Mouse (Mus musculus) intestine, embryonic 14.5 days (tissue): ENCODE results near the gene Dclk3. TPM values are rescaled to one million over a fixed set of nuclear protein-coding genes. Genes with fewer than 3 reads are reported as not detected.

Experiments
- ATAC-seq: fragments of 200-750 bp; cut with Nextera tagmentation; replicated peaks from 2 replicates; pipeline ENCODE4 v1.8.0; 2017; ENCODE audit warnings: low read depth, moderate number of reproducible peaks, moderate TSS enrichment, moderate library complexity; ENCODE audit not compliant: low FRiP score, low TSS enrichment
- DNase-seq: peaks from one replicate; pipeline ENCODE4 v3.0.0-alpha.2; 2018; ENCODE audit warnings: low spot score
- H3K27ac ChIP-seq: fragments of 300-500 bp; sonication (generic); 2 replicates; pipeline ENCODE4 v1.5.1; 2014; ENCODE audit warnings: low read depth, mild to moderate bottlenecking, control low read depth
- H3K27me3 ChIP-seq: fragments of 300-500 bp; sonication (generic); replicated peaks from 2 replicates; pipeline ENCODE4 v1.6.1; 2014; ENCODE audit warnings: low read length, control low read depth; ENCODE audit not compliant: control insufficient read depth, insufficient read depth
- H3K36me3 ChIP-seq: fragments of 300-500 bp; sonication (generic); 2 replicates; pipeline ENCODE4 v1.6.1; 2014; ENCODE audit warnings: low read length, control low read depth; ENCODE audit not compliant: control insufficient read depth, insufficient read depth
- H3K4me1 ChIP-seq: fragments of 300-500 bp; sonication (generic); replicated peaks from 2 replicates; pipeline ENCODE4 v1.6.1; 2014; ENCODE audit warnings: low read length, control low read depth, mixed read lengths; ENCODE audit not compliant: control insufficient read depth, insufficient read depth
- H3K4me2 ChIP-seq: fragments of 300-500 bp; sonication (generic); 2 replicates; pipeline ENCODE4 v1.6.1; 2014; ENCODE audit warnings: low read length
- H3K4me3 ChIP-seq: fragments of 300-500 bp; sonication (generic); 2 replicates; pipeline ENCODE4 v1.5.1; 2014; ENCODE audit warnings: low read depth, low read length, control low read depth, mixed read lengths
- H3K9ac ChIP-seq: fragments of 300-500 bp; sonication (generic); 2 replicates; pipeline ENCODE4 v1.6.1; 2014; ENCODE audit warnings: mild to moderate bottlenecking, low read length
- H3K9me3 ChIP-seq: fragments of 300-500 bp; sonication (generic); 2 replicates; pipeline ENCODE4 v1.6.1; 2016; ENCODE audit warnings: low read length, control low read depth; ENCODE audit not compliant: control insufficient read depth
- WGBS: fragments of 180-500 bp; shearing (Covaris S2); extraction: QIAGEN DNeasy Blood & Tissue Kit; methylation state at CpG from one replicate; pipeline ENCODE4 v1.1.7; 2014; 5-methylcytosine and 5-hydroxymethylcytosine counted together
- polyA plus RNA-seq: library from polyadenylated mRNA; unstranded; fragments of >200 nt; fragmentation: Nextera tagmentation; extraction: Ambion mirVana; gene quantifications from 2 replicates; pipeline ENCODE4 v1.2.1, GENCODE M21; 2014

Dclk3 gene
- polyA plus RNA-seq, 1 experiment from 2014 or later = 0.38 TPM

DNA sequence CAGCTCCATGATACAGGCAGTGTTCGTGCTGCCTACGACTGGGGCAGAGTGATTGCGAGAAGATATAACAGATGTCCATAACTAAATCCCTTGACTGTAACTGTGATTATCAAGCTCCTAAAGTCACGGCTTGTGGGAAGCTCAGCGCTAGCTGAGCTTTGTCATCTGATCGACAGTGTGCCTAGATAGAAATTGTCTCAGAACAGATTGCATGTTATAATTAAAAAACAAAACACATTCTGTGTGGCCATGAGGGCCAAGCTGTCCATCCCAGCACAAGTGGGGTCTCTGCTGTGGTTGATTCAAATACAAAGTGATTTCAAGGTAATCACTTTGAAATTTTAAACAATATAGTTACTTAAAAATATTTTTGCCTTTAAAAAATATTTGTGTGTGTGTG lies 26.8 kb downstream of the Dclk3 start:
- H3K27me3 ChIP-seq = no peaks in the 10 kb centered on the region
- H3K9ac ChIP-seq = no peak overlapping the region
- 92% methylated on average over 6 of the region's 6 CpGs for WGBS
- ATAC-seq (no peak), DNase-seq (no peak)
- H3K36me3 ChIP-seq = no peaks in the 10 kb centered on the region
- H3K4me3 ChIP-seq = no peak overlapping the region
- no peaks in the 10 kb centered on the region for H3K9me3 ChIP-seq
- no peak overlapping the region for H3K4me2 ChIP-seq
- no peak overlapping the region for H3K27ac ChIP-seq
- H3K4me1 ChIP-seq = no peaks in the 10 kb centered on the region

DNA sequence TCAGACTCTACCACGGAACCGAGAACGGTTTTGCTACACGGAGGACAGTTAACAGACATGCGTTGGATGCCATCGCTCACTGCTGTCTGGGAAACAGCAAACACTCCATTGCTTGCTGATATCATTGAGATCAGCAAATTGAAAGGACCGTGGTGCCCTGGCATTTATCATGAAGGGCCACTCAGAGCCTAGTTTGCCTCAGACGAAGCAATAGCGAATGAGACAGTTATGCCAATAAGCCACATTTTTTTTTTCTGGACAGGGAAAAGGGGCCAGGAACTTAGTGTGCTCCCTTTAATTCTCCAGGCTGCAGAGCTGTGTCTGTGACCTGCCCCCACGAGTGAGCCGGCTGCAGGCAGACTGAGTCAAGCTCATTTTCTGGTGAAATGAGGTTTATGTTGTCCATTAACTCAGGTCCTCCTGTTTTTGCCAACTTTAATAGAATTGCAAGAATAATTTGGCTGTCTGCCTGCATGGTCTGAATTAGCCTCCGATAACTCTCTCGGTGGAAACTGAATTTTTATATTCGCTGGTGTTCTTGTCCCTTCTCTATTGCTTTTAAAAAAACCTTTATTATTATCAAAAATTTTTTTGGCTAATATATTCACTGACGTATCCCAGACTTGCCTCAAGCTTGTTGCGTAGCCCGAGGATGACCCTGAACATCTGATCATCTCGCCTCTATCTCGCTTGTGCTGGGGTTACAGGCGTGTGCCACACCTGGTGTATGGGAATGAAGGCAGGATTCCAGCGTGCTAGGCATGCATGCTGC lies 35.0 kb downstream of the Dclk3 start:
- H3K4me3 ChIP-seq = no peak overlapping the region
- DNase-seq (no peak), ATAC-seq (no peak)
- H3K27ac ChIP-seq = no peak overlapping the region
- 72% methylated on average over 21 of the region's 21 CpGs for WGBS
- H3K9me3 ChIP-seq = no peaks in the 10 kb centered on the region
- no peaks in the 10 kb centered on the region for H3K36me3 ChIP-seq
- no peaks in the 10 kb centered on the region for H3K27me3 ChIP-seq
- no peaks in the 10 kb centered on the region for H3K4me1 ChIP-seq
- no peak overlapping the region for H3K4me2 ChIP-seq
- no peak overlapping the region for H3K9ac ChIP-seq

DNA sequence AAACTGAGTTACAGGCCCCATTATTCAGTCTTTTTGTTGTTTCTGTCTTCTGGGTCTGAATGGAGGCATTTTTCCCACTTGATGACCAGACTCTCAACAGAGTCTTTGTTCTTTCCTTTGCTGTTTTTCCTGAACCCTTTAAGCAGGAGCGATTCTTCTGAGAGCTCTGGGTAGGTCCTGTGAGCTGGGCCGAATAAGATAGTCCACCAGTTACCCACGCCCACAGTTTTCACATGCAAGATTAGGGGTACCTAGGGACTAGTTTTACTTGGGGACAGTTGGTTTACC lies 35.5 kb downstream of the Dclk3 start:
- Histone ChIP-seq H3K4me1 (no peaks in the 10 kb centered on the region), H3K9ac (no peak overlapping the region), H3K27me3 (no peaks in the 10 kb centered on the region), H3K9me3 (no peaks in the 10 kb centered on the region), H3K27ac (no peak overlapping the region), H3K4me3 (no peak overlapping the region), H3K36me3 (no peaks in the 10 kb centered on the region), H3K4me2 (no peak overlapping the region)
- ATAC-seq (no peak), DNase-seq (no peak)
- 79% methylated on average over 3 of the region's 3 CpGs for WGBS

DNA sequence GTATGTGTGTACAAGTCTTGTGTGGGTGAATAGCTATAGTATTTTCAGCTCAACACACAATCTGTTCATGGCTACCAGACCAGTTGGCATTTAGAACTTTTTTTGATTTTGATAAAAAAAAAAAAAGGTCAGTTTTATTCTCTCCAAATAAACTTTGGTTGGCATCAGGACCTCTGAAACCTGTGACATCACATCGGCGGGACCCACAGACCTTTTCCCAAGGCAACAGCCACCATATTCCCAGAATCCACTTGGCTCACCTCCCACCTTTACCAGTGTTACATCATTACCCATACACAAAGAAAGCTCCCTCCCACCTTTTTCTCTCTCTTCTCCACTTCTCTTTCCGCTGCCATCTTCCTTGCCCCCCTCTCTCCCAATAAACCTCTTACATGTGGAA lies 36.4 kb downstream of the Dclk3 start:
- no peak overlapping the region for H3K4me3 ChIP-seq
- H3K36me3 ChIP-seq = no peaks in the 10 kb centered on the region
- H3K9ac ChIP-seq = no peak overlapping the region
- H3K27ac ChIP-seq = no peak overlapping the region
- no peaks in the 10 kb centered on the region for H3K9me3 ChIP-seq
- H3K27me3 ChIP-seq = no peaks in the 10 kb centered on the region
- DNase-seq = no peak
- no peaks in the 10 kb centered on the region for H3K4me1 ChIP-seq
- ATAC-seq = no peak
- 89% methylated on average over 3 of the region's 3 CpGs for WGBS
- H3K4me2 ChIP-seq = no peak overlapping the region

DNA sequence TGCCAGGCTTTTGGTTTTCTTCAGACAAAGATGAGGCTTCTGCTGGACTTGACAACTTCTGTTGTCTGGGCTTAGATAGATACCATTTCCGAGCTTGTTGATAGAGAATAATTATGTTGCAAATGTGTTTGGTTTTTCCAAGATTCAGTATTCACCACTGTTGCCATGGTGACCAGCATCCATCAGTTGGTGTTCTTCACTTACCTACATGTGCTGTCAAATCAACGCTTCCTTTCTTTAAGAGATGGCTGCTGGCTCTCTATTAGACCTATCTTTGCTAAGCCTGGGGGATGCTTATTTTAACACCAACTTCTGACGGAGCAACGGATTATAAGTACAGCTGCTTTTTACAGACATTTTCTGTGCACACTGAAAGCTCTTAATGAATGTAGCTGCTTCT lies 37.1 kb downstream of the Dclk3 start:
- H3K36me3 ChIP-seq = no peaks in the 10 kb centered on the region
- H3K4me2 ChIP-seq = no peak overlapping the region
- no peaks in the 10 kb centered on the region for H3K27me3 ChIP-seq
- no peak for DNase-seq
- H3K9ac ChIP-seq = no peak overlapping the region
- 84% methylated on average over 4 of the region's 4 CpGs for WGBS
- no peak overlapping the region for H3K27ac ChIP-seq
- no peaks in the 10 kb centered on the region for H3K4me1 ChIP-seq
- no peak overlapping the region for H3K4me3 ChIP-seq
- no peak for ATAC-seq
- no peaks in the 10 kb centered on the region for H3K9me3 ChIP-seq

DNA sequence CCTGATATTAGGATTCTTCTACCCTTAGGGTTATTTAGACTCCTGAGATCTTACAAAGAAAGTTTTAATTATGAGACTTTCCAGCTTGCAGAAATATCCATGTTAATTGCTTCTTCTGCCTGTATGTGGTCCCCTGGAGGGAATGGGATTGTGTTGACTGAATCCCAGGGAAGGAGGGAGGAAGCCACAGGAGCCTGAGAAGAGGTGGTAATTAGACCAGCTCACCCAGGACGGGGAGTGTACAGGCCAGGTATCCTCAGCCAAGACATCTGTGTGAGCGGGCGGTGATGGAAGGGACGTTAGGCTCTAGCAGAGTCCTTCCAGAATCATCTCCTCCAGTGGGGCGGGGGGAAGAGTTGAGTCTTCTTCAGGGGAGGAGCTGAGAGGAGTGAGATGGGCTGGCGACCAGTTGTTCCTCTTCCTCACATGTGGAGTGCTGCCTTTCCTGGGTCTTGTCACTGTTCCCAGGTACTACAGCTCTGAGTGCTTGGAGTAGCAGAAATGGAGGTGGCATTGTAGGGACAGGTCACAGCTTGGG lies 37.7 kb downstream of the Dclk3 start:
- WGBS = 83% methylated on average over 6 of the region's 6 CpGs
- no peak overlapping the region for H3K4me3 ChIP-seq

DNA sequence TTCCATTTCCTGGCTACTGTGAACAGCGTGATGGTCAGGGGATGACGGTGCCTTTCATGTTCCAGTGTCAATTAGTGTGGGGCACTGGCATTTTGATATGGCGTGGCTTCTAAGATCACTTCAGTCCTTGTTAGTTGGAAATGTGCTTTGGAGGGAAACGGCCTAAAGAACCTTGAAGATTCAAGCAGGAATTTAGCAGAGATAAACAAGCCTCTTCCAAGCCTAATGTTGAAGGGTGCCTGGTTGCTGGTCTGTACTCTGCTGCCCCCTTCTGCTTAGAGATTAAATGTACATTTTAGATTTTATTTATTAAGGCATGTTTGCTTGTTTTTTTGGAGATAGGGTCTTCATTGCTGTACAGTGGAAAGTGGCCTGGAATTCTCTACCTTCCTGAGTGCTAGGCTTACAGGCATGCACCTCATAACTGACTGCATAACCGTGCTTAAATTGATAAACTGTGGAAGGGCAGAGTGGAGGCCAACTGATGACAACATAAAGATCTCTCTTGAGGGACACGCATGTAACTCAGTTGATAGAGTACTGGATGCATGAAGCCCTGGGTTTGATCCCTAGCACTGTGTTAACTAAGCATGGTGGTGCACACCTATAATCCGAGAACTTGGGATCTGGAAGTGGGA lies 40.1 kb downstream of the Dclk3 start:
- Histone ChIP-seq H3K27ac (no peak overlapping the region), H3K9ac (no peak overlapping the region), H3K9me3 (no peaks in the 10 kb centered on the region), H3K4me2 (no peak overlapping the region), H3K4me3 (no peak overlapping the region), H3K27me3 (no peaks in the 10 kb centered on the region), H3K36me3 (no peaks in the 10 kb centered on the region), H3K4me1 (no peaks in the 10 kb centered on the region)
- ATAC-seq = no peak
- 57% methylated on average over 7 of the region's 7 CpGs for WGBS
- no peak for DNase-seq

More for the DNA sequence above, 37.7 kb downstream of the Dclk3 start:
- no peak for ATAC-seq
- DNase-seq = no peak
- H3K27ac ChIP-seq = no peak overlapping the region
- no peaks in the 10 kb centered on the region for H3K36me3 ChIP-seq
- H3K27me3 ChIP-seq = no peaks in the 10 kb centered on the region
- no peaks in the 10 kb centered on the region for H3K9me3 ChIP-seq
- H3K4me1 ChIP-seq = no peaks in the 10 kb centered on the region
- no peak overlapping the region for H3K9ac ChIP-seq
- no peak overlapping the region for H3K4me2 ChIP-seq

DNA sequence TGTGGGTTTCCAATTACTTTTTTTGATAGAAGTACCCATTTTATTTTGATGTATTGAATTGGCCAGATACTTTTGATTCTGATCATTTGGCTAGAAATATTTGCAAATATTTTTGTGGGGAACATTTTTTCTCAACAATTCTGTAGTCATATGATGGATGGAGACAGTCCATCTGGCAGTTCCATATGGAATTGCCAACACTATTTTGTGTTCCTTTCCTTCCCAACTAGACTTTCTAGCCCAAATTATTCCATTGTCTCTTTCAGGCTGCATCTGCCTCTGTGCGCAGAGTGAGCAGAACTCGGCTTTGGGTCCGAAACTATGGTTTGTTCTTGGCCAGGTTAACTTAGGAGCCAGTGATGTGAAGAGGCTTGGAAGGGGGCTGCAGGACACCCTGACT lies 42.1 kb downstream of the Dclk3 start:
- Histone ChIP-seq H3K27ac (no peak overlapping the region), H3K9ac (no peak overlapping the region), H3K4me2 (no peak overlapping the region), H3K9me3 (no peaks in the 10 kb centered on the region), H3K27me3 (no peaks in the 10 kb centered on the region), H3K36me3 (no peaks in the 10 kb centered on the region), H3K4me1 (no peaks in the 10 kb centered on the region), H3K4me3 (no peak overlapping the region)
- ATAC-seq = no peak
- 88% methylated on average over 3 of the region's 3 CpGs for WGBS
- no peak for DNase-seq
